Mouse (Mus musculus) liver, embryonic 14 days (tissue): Measurements from ENCODE around the gene Hcfc1. TPM values are rescaled to one million over a fixed set of nuclear protein-coding genes. Genes with fewer than 3 reads are reported as not detected.

Experiments used
- polyA plus RNA-seq: library from polyadenylated mRNA; depleted of rRNA; stranded (reverse); fragments of >200 nt; gene quantifications from 2 replicates; pipeline ENCODE4 v1.2.3, GENCODE M21; 2012; rRNA removed

Gene Hcfc1
- polyA plus RNA-seq = 25.5 and 32.4 TPM in 2 replicates

DNA sequence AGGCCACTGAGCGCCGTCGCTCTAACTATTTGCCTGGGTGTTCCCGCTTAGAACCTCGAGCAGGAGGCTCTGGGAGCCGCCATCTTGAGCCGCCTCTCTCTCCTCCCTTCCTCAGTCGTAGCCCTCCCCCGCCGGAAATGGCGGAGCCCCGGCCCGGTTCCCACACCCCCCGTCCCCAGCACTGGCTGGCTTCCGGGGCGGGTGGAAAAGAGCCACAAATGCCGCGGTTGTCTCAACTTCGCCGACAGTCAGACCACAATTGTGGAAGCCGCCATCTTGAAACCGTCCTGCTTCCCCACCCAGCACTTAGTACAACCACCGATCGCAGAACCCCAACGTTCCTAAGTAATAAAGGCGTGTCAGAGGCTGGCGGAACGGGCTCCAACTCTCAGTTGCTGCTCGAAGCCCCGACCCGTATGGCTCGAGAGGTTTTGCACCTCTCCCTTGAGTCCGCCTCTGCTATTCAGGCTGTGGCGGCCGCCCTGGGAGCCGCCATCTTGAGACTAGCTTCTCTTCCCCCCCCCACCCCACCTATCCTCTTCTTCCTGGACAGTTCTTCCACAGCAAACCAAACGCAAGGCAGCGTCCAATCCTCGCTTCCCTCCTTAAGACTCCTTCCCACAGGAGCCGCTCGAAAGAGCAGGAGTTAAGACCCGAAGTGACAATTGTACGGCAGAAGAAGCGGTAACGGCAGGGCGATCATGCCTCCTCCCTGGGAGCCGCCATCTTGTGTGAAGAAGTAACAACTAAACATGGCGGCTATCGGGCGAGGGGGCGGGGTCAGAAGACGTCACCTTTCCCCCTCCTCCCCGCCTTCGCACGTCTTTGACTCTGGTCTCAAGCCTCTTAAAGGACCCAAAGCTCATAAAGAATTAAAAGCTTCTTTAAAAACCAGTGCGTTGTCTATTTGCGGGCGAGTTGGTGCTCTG lies at the start of gene Hcfc1:
Gene Hcfc1, minus strand, starts transcription at position 110 of the 929 bp plus-strand sequence.

DNA sequence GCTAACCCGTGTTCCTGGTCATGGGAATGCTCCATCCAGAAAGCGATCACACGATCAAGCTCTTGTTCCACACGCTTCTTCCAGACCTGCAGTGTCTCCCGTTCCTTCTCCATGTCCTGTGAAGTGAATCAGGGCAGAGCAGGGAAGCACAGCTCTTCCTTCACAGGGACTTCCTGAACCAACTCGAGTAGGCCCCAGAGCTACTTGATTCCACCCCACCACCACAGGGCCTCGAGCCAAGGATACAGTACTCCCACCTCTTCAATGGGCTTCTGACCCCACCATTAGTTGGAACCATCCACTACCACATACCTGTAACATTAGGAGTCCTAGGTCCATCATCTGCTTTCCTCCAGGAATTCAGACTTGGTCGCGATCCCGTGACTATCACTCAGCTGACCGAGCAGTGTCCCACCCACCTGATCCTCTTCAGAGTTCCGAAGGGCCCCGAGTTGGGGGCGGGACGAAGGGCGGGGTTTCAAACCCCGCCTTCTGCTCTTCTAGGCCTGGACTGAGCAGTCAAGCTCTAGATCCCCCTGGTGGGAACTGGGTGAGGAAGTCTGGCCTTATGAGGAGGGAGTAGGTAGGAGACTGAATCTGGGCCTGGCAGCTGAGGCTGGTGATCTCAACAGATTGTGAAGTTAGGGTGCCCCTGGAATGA lies 35.6 kb downstream of the Hcfc1 start, which contains the start of gene Renbp:
Gene Renbp, minus strand, starts transcription at position 449 of the 661 bp plus-strand sequence.

DNA sequence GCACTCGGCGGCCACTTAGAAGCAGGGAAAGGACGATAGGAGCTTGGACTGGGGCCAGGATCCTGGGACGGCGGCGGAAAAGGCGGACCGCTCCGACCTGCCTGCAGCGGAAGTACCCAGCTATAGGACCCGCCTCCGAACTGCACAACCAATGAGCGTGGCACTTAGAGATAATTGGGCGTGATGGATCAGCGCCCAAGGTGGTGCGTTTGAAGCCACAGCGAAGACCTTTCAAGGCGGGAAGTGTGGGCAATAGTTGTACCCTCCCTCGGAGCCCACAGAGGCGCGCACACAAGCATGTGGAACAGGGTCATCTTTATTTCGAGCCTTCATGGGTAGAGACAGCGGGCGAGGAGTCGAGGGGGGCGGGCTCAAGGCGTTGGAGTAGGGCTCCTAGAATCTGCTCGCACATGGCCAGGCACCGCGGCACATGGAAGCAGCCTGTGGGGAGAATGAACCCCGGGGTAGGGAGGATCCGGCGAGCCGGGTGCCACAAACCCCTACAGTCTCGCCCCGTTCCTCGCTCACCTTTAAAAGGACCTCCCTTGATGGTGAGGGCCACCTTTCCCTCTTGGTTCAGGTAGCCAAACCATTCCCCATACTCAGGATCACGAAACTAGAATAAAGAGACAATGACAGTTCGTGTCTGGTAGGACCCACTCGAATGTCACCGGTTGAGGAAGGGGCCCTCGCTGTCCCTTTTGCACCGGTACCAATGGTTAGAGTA lies 44.2 kb downstream of the Hcfc1 start, which contains the start of the genes Arhgap4 and Naa10:
Gene Arhgap4, minus strand, starts transcription at position 48 of the 727 bp plus-strand sequence.
Gene Naa10, minus strand, starts transcription at position 122 of the 727 bp plus-strand sequence.

DNA sequence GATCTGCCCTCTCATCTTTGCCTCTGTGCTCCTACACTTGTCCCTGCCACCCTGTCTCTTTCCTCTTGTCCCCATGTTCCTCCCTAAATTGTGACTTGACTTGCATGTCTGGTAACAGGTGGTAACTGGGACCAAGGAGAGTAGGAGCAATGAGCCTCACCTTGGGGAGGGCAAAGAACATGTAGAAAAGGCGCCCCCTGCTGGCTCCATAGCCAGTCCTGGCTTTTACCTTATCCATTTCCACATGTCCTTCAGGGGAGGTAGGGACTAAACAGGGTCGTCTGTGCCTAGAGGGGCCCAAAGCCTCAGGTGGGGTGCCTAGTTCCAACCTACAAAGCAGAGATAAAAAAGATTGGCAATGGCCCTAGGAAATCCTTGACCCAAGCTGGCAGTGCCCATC lies 70.4 kb downstream of the Hcfc1 start, which contains the start of gene L1cam:
Gene L1cam, minus strand, starts transcription at position 387 of the 400 bp plus-strand sequence.

Other genes with a start within 250 kb of the Hcfc1 start
- 4.8 and 6.1 TPM in 2 replicates for gene Abcd1, start 249.8 kb downstream of the Hcfc1 start, polyA plus RNA-seq
- gene Plxnb3, start 209.3 kb downstream of the Hcfc1 start, polyA plus RNA-seq = 0.25 TPM in 2 replicates
- 0.03 and 1.0 TPM in 2 replicates for gene Srpk3, start 192.0 kb downstream of the Hcfc1 start, polyA plus RNA-seq
- gene Idh3g, start 179.5 kb downstream of the Hcfc1 start, polyA plus RNA-seq = 132 and 146 TPM in 2 replicates
- 128 and 145 TPM in 2 replicates for gene Ssr4, start 179.3 kb downstream of the Hcfc1 start, polyA plus RNA-seq
- gene Pdzd4, start 141.4 kb downstream of the Hcfc1 start, polyA plus RNA-seq = 0.24 and 0.40 TPM in 2 replicates
- not detected in 2 replicates for gene Avpr2, start 74.3 kb downstream of the Hcfc1 start, polyA plus RNA-seq
- gene L1cam, start 70.3 kb downstream of the Hcfc1 start, polyA plus RNA-seq = 0.21 and 0.28 TPM in 2 replicates
- gene Arhgap4, start 44.5 kb downstream of the Hcfc1 start, polyA plus RNA-seq = 6.2 and 7.8 TPM in 2 replicates
- 69.3 and 74.4 TPM in 2 replicates for gene Naa10, start 44.4 kb downstream of the Hcfc1 start, polyA plus RNA-seq
- gene Renbp, start 35.5 kb downstream of the Hcfc1 start, polyA plus RNA-seq = 10.4 and 11.1 TPM in 2 replicates
- 20.0 and 22.1 TPM in 2 replicates for gene Irak1, start 57.6 kb upstream of the Hcfc1 start, polyA plus RNA-seq
- not detected in 2 replicates for gene Opn1mw, start 161.1 kb upstream of the Hcfc1 start, polyA plus RNA-seq
- 3.7 and 4.0 TPM in 2 replicates for gene Mecp2, start 169.0 kb upstream of the Hcfc1 start, polyA plus RNA-seq
- gene Tex28, start 201.5 kb upstream of the Hcfc1 start, polyA plus RNA-seq = not detected in 2 replicates
- gene Tktl1, start 210.9 kb upstream of the Hcfc1 start, polyA plus RNA-seq = not detected in 2 replicates